Mouse (Mus musculus) heart, postnatal 14 days (tissue): ENCODE measurements around the gene Arid3b. TPM values are rescaled to one million over a fixed set of nuclear protein-coding genes. Genes with fewer than 3 reads are reported as not detected.

Experiments
- DNase-seq, 2 experiments: peaks; one replicate each; pipeline ENCODE4 v3.0.0; 2021 to 2022
- intact Hi-C: fragments of 180-260 bp; cut with DNase I; formaldehyde crosslinking; loops from one replicate; pipeline ENCODE4 v1.15.1; 2025
- total RNA-seq, 2 experiments: library from RNA; stranded (reverse); gene quantifications; 2 replicates each; pipeline ENCODE4 v1.2.3; 2021

The Arid3b gene
- total RNA-seq, 2 experiments from 2014 or later: 3.6 to 4.5 TPM

DNA sequence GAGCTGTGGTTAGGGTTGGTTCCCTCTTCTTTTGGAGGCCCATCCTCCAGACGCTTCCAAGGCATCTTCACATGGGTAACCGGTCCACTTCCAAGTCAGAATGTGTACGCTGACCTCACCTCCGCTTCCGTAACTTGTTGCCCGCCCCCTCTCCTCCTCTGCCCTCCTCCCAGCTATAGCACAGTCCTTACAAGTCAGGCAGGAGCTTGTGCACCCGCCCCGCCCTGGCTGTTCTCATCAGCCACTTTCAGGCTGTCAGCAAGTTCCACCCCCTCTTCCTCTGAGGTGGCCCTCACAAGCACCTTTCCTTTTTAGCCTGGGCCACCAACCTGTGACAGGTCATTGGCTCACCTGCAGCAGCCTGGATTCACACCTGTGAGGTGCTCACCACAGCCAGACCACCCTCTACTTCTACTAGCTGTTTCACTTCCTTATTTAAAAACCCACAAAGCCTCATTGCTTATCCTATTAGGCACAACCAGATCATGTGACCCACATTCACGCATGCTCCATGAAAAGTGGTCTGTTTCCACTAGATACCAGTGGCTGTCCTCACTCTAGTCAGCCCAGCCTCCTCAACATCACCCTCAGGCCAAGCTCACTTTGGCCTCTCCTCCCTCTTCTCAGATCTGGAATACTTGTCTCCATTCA is 36.1 kb downstream of the Arid3b start:
- intact Hi-C loops: no loop called here

DNA sequence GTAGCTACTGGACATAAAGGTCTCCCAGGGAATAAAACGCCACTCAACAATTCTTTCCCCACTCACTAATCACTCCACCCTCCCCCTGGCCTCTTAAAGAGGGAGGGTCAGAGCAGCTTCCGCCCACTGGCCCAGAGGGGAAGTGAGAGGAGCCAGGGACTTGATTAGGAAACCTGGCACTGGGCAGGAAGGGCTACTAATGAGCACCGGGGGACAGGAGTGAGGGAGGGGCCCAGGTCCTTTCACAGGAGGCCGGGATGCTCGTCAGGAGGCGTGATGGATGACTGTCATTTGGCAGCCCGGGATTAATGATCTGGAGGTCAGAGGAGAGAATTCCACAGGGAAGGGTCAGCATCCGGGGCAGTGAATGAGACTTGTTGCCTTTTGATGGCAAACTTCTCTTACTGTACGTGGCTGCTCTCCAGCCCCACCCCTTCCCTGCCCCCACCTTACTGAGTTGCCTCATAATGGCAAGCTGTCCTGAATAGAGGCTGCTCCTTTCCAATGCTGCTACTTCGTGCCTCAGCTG is 37.8 kb downstream of the Arid3b start:
- intact Hi-C loops: no loop called here
- peak; percentile 33 to 45 for DNase-seq

More for the DNA sequence above, 36.1 kb downstream of the Arid3b start:
- no peak for DNase-seq

DNA sequence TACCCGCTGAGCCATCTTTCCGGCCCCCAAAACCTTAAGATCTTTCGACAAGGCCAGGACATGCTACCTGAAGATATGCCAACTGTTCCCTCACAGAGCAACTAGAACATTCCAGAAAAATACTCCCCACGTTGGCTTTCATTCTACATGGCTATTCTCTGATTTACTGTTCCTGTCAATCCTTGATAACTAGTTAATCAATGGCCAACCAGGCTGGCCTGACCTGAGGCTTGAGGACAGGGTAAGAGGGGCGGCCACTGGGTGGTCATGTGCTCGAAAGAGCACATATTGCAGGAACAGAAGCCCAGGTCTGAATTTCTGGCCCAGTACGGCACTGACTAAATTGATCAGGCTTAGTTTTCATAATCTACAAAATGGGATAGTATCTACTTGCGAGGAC is 39.1 kb downstream of the Arid3b start:
- no peak for DNase-seq
- intact Hi-C loops: no loop called here

DNA sequence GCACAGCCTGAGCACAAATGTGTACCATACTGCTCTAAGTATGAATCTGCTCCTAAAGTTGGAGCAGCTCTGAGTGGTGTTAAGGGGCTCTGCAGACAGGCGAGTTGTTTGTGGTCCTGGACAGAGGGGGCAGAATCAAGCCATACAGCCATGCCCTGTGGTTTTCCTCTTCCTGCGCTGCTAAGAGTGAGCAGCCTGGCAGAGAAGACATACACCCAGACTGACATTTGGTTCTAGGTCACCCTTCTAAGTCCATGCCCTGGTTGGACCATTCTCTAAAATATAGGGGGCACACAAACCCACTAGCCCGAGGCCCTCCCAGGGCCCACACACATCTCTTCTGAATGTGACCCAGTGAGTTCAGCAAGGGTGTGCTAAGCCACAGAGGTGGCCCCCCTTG is 46.9 kb downstream of the Arid3b start:
- DNase-seq: no peak
- intact Hi-C loops: loop anchor here (5.0 kb wide), 1 partner anchor 208 kb away; no protein-coding TSS in a partner anchor

DNA sequence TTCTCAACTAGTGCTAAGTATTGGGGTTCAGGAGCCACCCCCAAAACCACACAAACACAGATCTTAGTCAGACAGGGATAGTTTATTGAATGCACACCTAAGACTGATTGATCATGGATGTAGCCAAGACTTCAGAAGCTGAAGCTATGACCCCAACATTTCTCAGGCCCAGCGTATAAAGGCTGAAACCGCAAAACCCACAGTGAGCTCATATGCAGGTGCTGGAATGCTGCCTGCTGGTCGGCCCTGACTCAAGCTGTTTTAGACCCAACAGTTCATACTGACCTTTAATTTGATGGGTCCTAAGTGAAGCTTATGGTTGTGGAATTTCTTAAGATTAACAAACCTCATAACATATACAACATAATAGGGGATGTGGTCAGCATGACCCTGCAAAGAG is 53.9 kb downstream of the Arid3b start:
- DNase-seq: no peak
- intact Hi-C loops: no loop called here

DNA sequence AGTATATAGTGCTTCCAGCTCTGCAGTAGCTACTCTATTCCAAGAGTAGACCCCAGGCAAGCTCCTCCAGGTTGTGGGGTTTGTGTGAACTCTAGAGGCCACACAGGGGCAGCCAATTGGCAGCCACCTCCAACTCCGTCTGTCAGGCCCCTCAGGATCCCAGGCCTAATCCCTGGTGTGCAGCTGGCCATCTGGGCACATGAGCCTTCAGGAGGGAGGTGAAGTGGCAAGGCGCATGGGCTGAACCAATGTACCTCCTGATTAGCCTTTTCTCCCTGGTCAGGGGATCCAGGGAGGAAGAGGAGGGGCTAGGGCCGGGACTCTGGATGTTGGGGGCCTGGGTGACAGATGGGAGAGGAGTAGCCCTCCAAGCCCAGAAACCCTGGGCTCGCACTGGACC is 60.9 kb downstream of the Arid3b start:
- DNase-seq: no peak
- intact Hi-C loops: no loop called here

DNA sequence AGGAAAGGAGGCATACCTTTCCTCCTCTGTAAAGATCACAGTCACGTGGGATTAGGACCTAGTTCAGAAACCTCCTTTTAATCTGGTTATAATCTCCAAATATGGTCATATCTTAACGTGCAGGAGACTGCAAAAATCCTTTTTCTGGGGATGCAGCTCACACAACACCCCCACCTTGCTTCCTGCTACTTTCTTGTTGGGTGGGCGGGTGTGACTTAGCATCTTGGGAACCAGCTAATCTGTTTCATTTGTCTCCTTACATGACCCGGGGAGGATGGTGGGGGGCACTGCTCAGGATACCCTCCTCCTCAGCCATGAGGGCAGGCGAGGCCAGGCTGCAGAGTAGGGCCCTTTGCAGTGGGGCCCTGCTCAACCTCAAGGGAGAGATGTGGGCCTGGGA is 61.6 kb downstream of the Arid3b start:
- intact Hi-C loops: no loop called here
- no peak for DNase-seq

DNA sequence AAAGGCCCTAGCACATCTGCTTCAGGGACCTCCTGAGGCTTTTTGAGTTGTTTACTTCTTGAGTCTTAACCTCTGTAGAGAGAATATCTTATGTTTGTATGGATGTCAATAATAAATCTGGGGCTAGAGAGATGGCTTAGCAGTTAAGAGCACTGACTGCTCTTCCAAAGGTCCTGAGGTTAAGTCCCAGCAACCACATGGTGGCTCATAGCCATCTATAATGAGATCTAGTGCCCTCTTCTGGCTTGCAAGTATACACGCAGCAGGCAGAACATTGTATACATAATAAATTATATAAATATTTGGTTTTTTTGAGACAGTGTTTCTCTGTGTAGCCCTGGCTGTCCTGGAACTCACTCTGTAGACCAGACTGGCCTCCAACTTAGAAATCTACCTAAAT is 62.4 kb downstream of the Arid3b start:
- no peak for DNase-seq
- intact Hi-C loops: no loop called here

DNA sequence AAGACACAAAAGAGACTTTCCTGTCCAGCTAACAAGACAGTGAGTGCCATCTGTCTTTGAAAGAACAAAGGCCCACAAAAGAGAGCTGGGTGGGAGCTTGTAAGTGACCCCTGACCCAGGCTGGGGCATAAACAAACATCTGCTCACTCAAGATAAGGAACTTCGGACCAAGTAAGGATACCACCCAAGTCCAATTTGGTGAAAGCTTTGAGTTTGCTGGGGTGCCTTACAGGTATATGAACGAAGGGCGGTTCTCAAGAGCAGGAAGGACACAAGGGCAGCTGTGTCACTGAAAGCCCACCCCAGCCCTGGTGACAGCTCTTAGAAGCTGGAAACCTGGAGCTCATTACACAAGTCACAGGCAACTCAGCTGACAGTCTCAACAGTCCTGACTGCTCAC is 62.8 kb downstream of the Arid3b start:
- intact Hi-C loops: no loop called here
- no peak for DNase-seq

DNA sequence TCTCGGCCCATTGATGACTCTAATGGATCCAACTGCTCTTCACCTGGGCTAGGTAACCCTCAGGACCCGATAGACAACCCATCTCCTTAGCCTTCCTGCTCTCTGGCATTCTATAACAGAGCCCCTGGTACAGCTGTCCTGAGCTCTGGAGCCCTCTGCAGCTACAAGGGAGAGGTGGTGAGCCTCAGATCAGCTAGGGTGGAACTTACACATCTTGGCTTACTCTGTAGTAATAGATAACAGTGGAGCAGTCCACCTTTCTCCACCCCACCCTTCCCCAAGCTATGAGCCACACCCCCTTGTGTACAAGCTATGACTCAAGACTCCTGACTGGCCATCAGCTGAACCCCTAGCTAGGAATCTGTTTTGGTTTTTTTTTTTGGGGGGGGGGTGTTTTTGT is 65.8 kb downstream of the Arid3b start:
- no peak for DNase-seq
- intact Hi-C loops: no loop called here

DNA sequence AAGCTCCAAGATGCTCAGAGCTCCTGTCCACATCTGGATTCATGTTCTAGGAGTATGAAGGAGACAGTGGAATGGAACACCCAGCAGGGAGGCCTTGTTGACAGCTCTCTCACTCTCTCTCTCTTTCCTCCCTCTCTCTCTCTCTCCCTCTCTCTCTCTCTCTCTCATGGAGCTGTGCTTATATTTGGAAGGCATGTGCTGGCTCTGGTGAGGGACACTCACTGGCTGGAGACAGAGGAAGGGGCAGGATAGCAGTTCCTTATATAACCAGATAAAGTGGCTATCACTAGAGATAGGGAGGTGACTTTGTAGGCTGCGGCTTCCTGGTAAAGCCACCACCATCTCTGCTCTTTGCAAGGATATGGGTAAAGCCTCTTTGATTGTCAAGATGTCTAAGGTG is 66.4 kb downstream of the Arid3b start:
- intact Hi-C loops: no loop called here
- no peak for DNase-seq

DNA sequence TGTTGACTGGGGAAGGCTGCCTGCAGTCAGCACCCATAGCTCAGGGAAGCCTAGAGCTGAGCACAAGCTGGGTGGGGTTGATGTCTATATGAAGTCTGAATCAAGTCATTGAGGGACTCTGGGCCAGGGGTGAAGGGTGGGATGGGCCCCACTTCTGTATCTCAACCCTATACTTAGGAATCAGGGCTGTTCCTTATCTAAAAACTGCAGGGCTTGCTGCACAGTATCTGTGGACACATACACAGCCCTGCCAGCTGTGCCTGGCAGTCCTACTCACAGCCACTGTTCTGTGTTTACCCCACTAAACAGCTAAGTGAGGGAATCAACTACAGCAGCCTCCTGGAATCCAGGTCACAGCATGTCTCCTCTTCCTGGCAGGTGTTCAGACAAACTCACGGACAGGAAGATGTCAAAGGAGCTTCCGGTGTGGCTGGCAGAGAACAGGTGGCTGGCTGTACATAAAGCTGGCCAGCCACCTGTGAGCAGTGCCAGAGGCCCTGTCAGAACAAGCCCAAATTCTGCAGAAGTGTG is 67.0 kb downstream of the Arid3b start:
- DNase-seq: peak in 1 of 2 experiments; percentile 38
- intact Hi-C loops: no loop called here

DNA sequence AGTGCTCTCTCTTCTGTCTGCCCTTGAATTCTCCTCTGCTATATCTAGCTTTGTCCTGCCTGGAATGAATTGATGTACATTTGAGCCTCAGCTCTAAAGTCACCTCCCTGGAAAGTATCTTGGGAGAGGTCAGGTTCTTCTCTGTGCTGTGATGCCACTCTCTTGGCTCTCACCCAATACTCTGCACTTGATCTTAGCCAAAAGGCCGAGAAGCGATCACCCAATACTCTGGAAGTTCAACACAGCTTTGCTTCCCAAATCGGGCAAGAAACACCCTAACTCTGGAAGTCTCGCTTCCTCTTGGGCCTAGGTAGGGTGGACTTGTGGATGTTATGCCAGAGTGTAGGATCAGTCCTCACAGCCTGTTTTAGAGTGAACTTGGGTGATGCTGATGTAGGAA is 69.4 kb downstream of the Arid3b start:
- DNase-seq: no peak
- intact Hi-C loops: no loop called here

DNA sequence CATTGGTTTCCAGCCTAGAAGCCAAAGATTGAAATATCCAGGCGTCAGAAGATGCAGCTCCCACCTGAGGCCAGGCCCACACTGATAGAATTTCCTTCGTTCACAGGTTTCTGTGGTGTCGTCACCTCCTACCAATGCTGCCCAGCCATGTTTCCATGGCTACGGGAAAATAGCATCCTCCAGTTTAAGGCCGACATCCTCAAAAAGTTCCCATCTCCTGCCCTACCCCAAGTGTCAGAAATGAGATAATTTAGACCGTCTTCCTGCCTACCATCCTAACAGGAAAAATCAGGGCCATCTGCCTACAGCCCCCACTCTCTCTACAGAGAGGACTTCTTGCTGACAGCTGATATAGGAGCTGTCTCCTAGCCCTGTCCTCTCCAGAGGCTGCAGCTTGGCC is 70.2 kb downstream of the Arid3b start:
- intact Hi-C loops: no loop called here
- no peak for DNase-seq

DNA sequence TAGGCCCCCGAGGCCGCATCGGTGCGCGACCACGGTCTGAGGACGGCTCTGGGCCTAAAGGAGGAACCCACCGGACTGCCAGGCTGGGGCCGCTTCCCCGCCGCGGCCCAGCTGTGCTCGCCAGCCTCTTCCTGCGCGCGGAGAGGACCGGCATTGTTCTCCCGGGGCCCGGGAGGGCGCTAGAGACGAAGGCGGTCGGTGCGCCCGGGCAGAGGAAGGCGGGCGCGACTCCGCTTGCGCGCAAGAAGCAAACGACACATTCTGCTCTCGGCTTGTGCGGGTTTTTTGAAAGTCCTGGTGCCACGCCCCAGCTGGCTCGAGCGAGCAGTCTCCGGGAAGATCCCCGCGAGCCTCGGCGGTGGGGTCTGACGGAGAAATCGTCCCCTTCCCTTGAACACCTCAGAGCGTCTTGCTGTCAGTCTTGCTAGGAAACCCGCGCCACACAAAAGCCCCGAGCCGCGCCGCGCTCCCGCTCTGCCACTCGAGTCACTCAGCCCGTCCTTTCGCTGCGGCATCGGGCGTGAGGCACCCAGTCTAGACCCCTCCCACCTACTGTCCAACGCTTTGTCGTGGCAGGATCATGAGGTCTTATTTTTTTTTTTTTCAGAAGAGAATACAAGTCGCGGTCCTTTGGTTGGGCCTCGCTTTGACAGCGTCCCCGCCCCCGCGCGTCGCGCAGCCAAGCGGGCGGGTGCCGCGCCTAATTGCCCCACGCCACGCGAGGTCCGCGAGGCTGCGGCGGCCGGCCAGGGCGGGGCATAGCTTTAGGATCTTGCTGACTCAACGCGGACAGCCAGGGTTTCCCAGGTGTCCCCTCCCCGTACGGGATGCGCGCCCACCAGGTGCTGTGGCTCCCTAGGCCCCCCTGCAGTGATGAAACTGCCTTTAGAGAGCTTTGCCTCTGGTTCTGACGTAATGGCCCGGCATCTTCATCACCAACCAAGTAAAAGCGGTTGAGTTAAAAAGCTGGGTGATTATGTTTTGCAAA is 70.9 kb downstream of the Arid3b start, which contains the start of gene Clk3:
Gene Clk3, minus strand, starts transcription at position 497 of the 988 bp plus-strand sequence.
- DNase-seq: peak; percentile 59 to 82
- intact Hi-C loops: loop anchor here (2.0 kb wide), 1 partner anchor 67 kb away; no protein-coding TSS in a partner anchor

DNA sequence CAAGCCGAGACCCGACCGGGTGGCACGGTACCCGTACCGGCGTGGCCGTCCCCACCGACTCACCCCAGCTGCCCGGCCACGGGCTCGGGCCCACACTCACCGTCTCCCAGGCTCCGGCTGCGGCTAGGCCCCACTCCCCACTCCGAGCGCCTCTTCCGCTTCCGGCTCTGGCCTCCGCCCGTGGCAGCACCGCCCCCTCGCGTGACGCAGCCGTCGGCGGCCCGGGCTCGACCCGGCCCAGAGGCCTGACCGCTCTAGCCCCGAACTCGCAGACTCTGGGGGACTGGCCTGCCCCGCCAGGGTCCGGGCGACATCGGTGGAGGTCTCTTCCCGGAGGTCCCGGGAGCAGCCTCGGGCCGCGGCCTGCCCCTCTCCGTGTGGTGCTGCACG is 71.6 kb downstream of the Arid3b start:
- peak; percentile 98 for DNase-seq
- intact Hi-C loops: loop anchor here (2.0 to 5.0 kb wide), 2 partner anchors 68 to 232 kb away; no protein-coding TSS in a partner anchor

DNA sequence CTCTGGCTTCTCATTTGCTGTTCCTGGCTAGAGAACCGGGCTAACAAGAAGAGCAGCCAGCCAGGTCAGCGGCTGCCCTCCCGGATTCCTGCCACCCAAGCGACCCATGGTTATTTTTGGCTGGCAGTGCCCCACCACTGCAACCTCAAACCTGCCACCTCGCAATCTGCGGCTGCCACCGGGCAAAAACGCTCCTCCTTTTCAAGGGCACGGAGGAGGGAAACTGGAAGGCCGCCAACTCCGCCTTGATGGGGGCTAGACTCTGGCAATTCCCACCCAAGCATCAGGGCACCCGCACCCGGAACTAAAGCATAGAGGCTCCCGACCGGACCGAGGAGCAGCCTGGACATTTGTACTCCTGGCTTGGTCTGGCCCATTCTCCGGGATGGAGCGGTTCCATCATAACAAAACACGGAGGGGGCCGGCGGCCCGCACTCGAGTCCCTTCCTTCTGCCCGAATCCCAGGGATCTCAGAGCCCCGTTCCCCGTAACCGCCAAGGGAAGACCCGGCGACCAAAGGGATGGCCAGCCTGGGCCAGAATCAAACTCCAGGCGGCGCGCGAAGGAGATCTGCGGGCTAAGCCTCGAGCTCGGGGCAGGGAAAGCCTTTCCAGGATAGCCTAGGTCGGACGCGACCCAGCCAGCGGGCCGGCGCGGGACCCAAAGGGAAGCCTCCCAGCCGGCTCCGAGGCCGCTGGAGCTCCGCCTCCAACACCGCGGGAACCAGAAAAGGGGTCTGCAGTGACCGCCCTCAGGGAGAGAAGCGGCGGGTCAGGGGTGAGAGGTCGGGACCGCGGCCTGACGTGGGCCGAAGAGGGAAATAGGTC is 72.2 kb downstream of the Arid3b start:
- intact Hi-C loops: loop anchor here (2.0 to 5.0 kb wide), 2 partner anchors 68 to 233 kb away; no protein-coding TSS in a partner anchor

DNA sequence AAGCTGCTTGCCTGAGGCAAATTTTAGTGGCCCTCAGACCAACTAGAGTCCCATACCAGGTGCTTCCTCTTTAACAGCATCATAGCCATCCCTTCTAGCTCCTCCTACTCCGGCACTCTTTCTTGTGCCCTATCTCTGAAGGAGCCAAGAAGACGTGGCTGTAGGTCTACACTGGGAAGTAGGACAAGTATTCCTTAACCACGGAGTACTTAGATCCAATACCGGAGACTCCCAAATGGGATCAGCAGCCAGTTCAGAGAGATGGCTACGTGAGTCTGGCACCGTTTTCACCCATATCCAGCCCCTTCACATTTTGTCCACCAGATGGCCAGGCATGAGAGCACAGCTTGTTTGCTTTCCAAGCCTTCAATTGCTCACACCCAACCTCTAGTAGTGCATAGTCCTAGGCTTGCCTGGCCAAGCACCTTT is 74.0 kb downstream of the Arid3b start:
- peak; percentile 44 to 70 for DNase-seq
- intact Hi-C loops: loop anchor here (5.0 kb wide), 1 partner anchor 235 kb away; no protein-coding TSS in a partner anchor

More for the DNA sequence above, 72.2 kb downstream of the Arid3b start:
- peak; percentile 72 to 82 for DNase-seq
